Mouse (Mus musculus) liver, embryonic 13.5 days (tissue): ENCODE measurements at regions not wholly inside any gene's neighbourhood (a gene's known extent, or its start where the extent isn't known, plus 50 kb on each side); places are given as distances from the start of the nearest gene placed in this dataset.

Experiments
- ATAC-seq: fragments of 200-750 bp; cut with Nextera tagmentation; 2 replicates; pipeline ENCODE4 v1.8.0; 2017; ENCODE audit warnings: low read depth, mild to moderate bottlenecking, moderate number of reproducible peaks, moderate library complexity
- DNase-seq: peaks from one replicate; pipeline ENCODE4 v3.0.0; 2022
- H3K27ac ChIP-seq: fragments of 300-500 bp; sonication (generic); 2 replicates; pipeline ENCODE4 v1.5.1; 2015; ENCODE audit warnings: moderate library complexity, mild to moderate bottlenecking, inconsistent platforms
- H3K27me3 ChIP-seq: fragments of 300-500 bp; sonication (generic); 2 replicates; pipeline ENCODE4 v1.6.1; 2015; ENCODE audit warnings: mild to moderate bottlenecking, inconsistent platforms
- H3K36me3 ChIP-seq: fragments of 300-500 bp; sonication (generic); 2 replicates; pipeline ENCODE4 v1.6.1; 2015; ENCODE audit warnings: mild to moderate bottlenecking, inconsistent platforms
- H3K4me1 ChIP-seq: fragments of 300-500 bp; sonication (generic); replicated peaks from 2 replicates; pipeline ENCODE4 v1.6.1; 2015; ENCODE audit warnings: inconsistent platforms
- H3K4me2 ChIP-seq: fragments of 300-500 bp; sonication (generic); 2 replicates; pipeline ENCODE4 v1.6.1; 2015; ENCODE audit warnings: inconsistent platforms, mild to moderate bottlenecking, moderate library complexity
- H3K4me3 ChIP-seq: fragments of 300-500 bp; sonication (generic); replicated peaks from 2 replicates; pipeline ENCODE4 v1.5.1; 2015; ENCODE audit warnings: mild to moderate bottlenecking, inconsistent platforms
- H3K9ac ChIP-seq: fragments of 300-500 bp; sonication (generic); 2 replicates; pipeline ENCODE4 v1.6.1; 2015; ENCODE audit warnings: mild to moderate bottlenecking, inconsistent platforms
- H3K9me3 ChIP-seq: fragments of 300-500 bp; sonication (generic); replicated peaks from 2 replicates; pipeline ENCODE4 v1.6.1; 2016; ENCODE audit warnings: inconsistent platforms
- WGBS: fragments of 180-500 bp; shearing (Covaris S2); methylation state at CpG from one replicate; pipeline ENCODE4 v1.1.7; 2015; ENCODE audit not compliant: insufficient replicate concordance; 5-methylcytosine and 5-hydroxymethylcytosine counted together

DNA sequence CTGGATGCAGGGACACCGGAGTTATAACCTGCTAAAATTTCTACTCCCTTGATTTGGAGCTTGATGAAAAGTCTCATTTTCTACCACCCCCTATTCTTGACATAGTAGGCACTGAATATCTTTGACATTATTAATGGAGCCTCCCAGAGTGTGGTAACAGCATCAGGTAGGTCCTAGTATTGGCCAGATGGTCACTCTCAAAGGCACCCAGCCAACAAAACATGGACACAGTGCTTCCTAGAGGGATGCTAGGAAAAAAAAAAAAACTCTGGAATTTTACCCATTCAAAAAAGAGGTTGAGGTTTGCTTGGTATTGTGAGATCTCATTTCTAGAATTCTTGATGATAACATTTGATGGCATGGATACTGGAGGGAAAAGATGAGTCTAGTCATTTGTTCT is 740.8 kb downstream of the Epm2a start:
- WGBS = 74% methylated on average over 1 of the region's 1 CpGs
- Histone ChIP-seq H3K9me3 (no peaks in the 10 kb centered on the region), H3K27me3 (no peaks in the 10 kb centered on the region), H3K4me3 (no peak overlapping the region), H3K4me1 (no peaks in the 10 kb centered on the region), H3K27ac (no peak overlapping the region), H3K4me2 (no peak overlapping the region), H3K9ac (no peak overlapping the region), H3K36me3 (no peaks in the 10 kb centered on the region)
- DNase-seq (no peak), ATAC-seq (no peak)

- ATAC-seq = no peak
- no peaks in the 10 kb centered on the region for H3K4me1 ChIP-seq
- 18% methylated on average over 1 of the region's 1 CpGs for WGBS
- H3K9ac ChIP-seq = no peak overlapping the region
- no peaks in the 10 kb centered on the region for H3K9me3 ChIP-seq
- no peak for DNase-seq
- no peaks in the 10 kb centered on the region for H3K36me3 ChIP-seq
- H3K27ac ChIP-seq = no peak overlapping the region
- no peak overlapping the region for H3K4me2 ChIP-seq
- no peak overlapping the region for H3K4me3 ChIP-seq
- H3K27me3 ChIP-seq = no peaks in the 10 kb centered on the region
Observed at GRCm38 (mm10) chr10:12092521-12092920, 749.3 kb downstream of the Epm2a start.

DNA sequence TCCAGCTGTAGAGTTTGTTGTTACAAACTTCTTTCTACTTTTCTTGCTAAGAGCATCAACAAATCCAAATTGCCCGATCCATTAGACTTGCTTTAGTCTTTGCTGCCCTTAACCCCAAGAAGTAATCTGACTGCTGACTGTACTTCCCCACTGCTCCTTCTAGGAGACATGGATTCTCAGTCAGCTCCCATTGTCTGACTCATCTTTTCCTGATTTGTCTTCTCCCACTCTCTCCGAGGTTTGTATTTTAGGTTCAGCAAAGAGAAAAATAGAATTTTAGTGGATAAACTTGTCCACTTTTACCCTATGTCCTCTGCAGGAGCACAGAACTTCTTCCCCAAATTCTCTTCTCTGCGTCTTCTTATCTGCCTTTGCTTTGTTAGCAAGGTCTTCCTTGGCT is 753.5 kb downstream of the Epm2a start:
- H3K36me3 ChIP-seq = no peaks in the 10 kb centered on the region
- no peak overlapping the region for H3K4me3 ChIP-seq
- 62% methylated on average over 3 of the region's 3 CpGs for WGBS
- ATAC-seq = no peak
- H3K27me3 ChIP-seq = no peaks in the 10 kb centered on the region
- no peaks in the 10 kb centered on the region for H3K4me1 ChIP-seq
- H3K9me3 ChIP-seq = no peaks in the 10 kb centered on the region
- no peak for DNase-seq
- no peak overlapping the region for H3K27ac ChIP-seq
- H3K9ac ChIP-seq = no peak overlapping the region
- no peak overlapping the region for H3K4me2 ChIP-seq

- H3K9ac ChIP-seq = no peak overlapping the region
- H3K9me3 ChIP-seq = no peaks in the 10 kb centered on the region
- H3K27me3 ChIP-seq = no peaks in the 10 kb centered on the region
- H3K27ac ChIP-seq = no peak overlapping the region
- H3K4me2 ChIP-seq = no peak overlapping the region
- H3K4me3 ChIP-seq = no peak overlapping the region
- DNase-seq = no peak
- no peaks in the 10 kb centered on the region for H3K4me1 ChIP-seq
- H3K36me3 ChIP-seq = no peaks in the 10 kb centered on the region
- ATAC-seq = no peak
Observed at GRCm38 (mm10) chr10:12107001-12107418, 762.2 kb downstream of the Utrn start.

DNA sequence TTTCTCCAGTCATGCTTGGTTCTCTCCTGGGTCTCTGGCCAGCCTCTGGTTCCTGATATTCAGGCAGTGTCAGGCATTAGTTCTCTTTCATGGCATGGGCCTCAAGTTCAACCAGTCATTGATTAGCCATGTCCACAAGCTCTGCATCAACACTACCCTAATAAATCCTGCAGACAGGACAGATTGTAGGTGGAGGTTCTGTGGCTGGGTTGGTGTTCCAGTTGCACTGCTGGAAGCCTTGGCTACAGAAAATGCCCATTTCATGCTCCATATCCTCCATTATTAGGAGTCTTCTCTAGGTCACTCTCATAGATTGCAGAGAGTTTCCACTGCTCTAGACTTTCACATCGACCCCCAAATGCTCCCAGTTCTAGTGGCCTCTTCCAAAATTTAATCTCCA is 757.4 kb downstream of the Utrn start:
- Histone ChIP-seq H3K36me3 (no peaks in the 10 kb centered on the region), H3K27ac (no peak overlapping the region), H3K9me3 (no peaks in the 10 kb centered on the region), H3K4me1 (no peaks in the 10 kb centered on the region), H3K4me2 (no peak overlapping the region), H3K9ac (no peak overlapping the region), H3K4me3 (no peak overlapping the region), H3K27me3 (no peaks in the 10 kb centered on the region)
- DNase-seq = no peak
- ATAC-seq = no peak
- 52% methylated on average over 1 of the region's 1 CpGs for WGBS

- no peaks in the 10 kb centered on the region for H3K27me3 ChIP-seq
- no peaks in the 10 kb centered on the region for H3K9me3 ChIP-seq
- no peaks in the 10 kb centered on the region for H3K36me3 ChIP-seq
- ATAC-seq = no peak
- 61% methylated on average over 3 of the region's 3 CpGs for WGBS
- no peak overlapping the region for H3K27ac ChIP-seq
- H3K9ac ChIP-seq = no peak overlapping the region
- H3K4me3 ChIP-seq = no peak overlapping the region
- DNase-seq = no peak
- H3K4me2 ChIP-seq = no peak overlapping the region
- H3K4me1 ChIP-seq = no peaks in the 10 kb centered on the region
Observed at GRCm38 (mm10) chr10:12115767-12116166, 753.4 kb downstream of the Utrn start.

DNA sequence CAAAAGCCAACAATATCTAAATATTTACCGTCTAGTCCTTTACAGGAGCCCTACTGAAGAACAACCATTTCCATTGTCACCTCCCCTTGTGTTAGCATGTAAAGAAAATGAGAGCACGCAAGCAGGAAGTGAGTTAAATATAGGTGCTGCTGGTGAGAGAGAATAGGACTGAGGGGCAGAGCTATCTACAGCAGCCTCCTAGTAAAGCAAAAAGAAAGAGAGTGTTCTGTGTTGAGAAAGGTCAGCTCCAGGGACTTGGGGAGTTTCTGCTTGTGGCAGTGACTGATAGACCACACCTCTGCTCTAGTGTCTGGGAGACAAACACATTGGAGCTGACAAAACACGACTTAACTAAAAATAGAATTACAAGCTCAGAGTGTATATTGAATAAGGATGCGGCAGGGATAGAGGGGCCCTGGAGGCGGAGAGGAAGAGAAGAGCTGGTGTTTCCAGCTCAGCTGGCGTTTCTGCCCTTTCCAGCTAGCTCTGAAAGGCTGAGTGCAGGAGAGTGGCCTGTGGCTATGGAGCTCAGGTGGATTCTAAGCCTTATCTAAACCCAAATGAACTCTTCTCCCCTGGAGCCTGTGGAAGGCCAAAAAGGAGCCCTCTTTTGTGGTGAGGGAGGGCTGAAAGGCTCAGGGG is 752.4 kb downstream of the Utrn start:
- Histone ChIP-seq H3K9ac (no peak overlapping the region), H3K4me2 (no peak overlapping the region), H3K9me3 (no peaks in the 10 kb centered on the region), H3K27ac (no peak overlapping the region), H3K27me3 (no peaks in the 10 kb centered on the region), H3K4me1 (no peaks in the 10 kb centered on the region), H3K4me3 (no peak overlapping the region), H3K36me3 (no peaks in the 10 kb centered on the region)
- 50% methylated on average over 6 of the region's 6 CpGs for WGBS
- no peak for ATAC-seq
- no peak for DNase-seq

- Histone ChIP-seq H3K27me3 (no peaks in the 10 kb centered on the region), H3K4me3 (no peak overlapping the region), H3K4me1 (no peaks in the 10 kb centered on the region), H3K9ac (no peak overlapping the region), H3K4me2 (no peak overlapping the region), H3K9me3 (no peaks in the 10 kb centered on the region), H3K27ac (no peak overlapping the region), H3K36me3 (no peaks in the 10 kb centered on the region)
- ATAC-seq (no peak), DNase-seq (no peak)
- 70% methylated on average over 2 of the region's 2 CpGs for WGBS
Observed at GRCm38 (mm10) chr10:12124272-12124671, 744.9 kb downstream of the Utrn start.

GRCm38 (mm10) chr10:12129486-12129885 is 739.7 kb downstream of the Utrn start:
- WGBS = 49% methylated on average over 3 of the region's 3 CpGs
- Histone ChIP-seq H3K9ac (no peak overlapping the region), H3K9me3 (no peaks in the 10 kb centered on the region), H3K36me3 (no peaks in the 10 kb centered on the region), H3K4me3 (no peak overlapping the region), H3K4me1 (no peaks in the 10 kb centered on the region), H3K27me3 (no peaks in the 10 kb centered on the region), H3K27ac (no peak overlapping the region), H3K4me2 (no peak overlapping the region)
- no peak for DNase-seq
- no peak for ATAC-seq

- Histone ChIP-seq H3K27ac (no peak overlapping the region), H3K4me1 (no peaks in the 10 kb centered on the region), H3K36me3 (no peaks in the 10 kb centered on the region), H3K4me2 (no peak overlapping the region), H3K27me3 (no peaks in the 10 kb centered on the region), H3K9me3 (no peaks in the 10 kb centered on the region), H3K9ac (no peak overlapping the region), H3K4me3 (no peak overlapping the region)
- no peak for DNase-seq
- WGBS = 27% methylated on average over 1 of the region's 1 CpGs
- no peak for ATAC-seq
Observed at GRCm38 (mm10) chr10:12144691-12145090, 724.5 kb downstream of the Utrn start.

- Histone ChIP-seq H3K27ac (no peak overlapping the region), H3K4me3 (no peak overlapping the region), H3K9me3 (no peaks in the 10 kb centered on the region), H3K4me1 (no peaks in the 10 kb centered on the region), H3K27me3 (no peaks in the 10 kb centered on the region), H3K4me2 (no peak overlapping the region), H3K36me3 (no peaks in the 10 kb centered on the region), H3K9ac (no peak overlapping the region)
- DNase-seq (no peak), ATAC-seq (no peak)
- WGBS = 73% methylated on average over 9 of the region's 9 CpGs
Observed at GRCm38 (mm10) chr10:12146942-12147537, 722.1 kb downstream of the Utrn start.

- no peak overlapping the region for H3K4me2 ChIP-seq
- no peak for ATAC-seq
- no peak for DNase-seq
- no peaks in the 10 kb centered on the region for H3K27me3 ChIP-seq
- H3K27ac ChIP-seq = no peak overlapping the region
- no peak overlapping the region for H3K9ac ChIP-seq
- H3K4me1 ChIP-seq = no peaks in the 10 kb centered on the region
- H3K9me3 ChIP-seq = no peaks in the 10 kb centered on the region
- 70% methylated on average over 3 of the region's 3 CpGs for WGBS
- H3K4me3 ChIP-seq = no peak overlapping the region
- no peaks in the 10 kb centered on the region for H3K36me3 ChIP-seq
Observed at GRCm38 (mm10) chr10:12170243-12170642, 698.9 kb downstream of the Utrn start.
